Mouse (Mus musculus): ENCODE data around the gene Lrrc75b. TPM values are rescaled to one million over a fixed set of nuclear protein-coding genes. Genes with fewer than 3 reads are reported as not detected.
"Not testable (repeated sequence)": the region's sequence is repeated elsewhere in the genome, so short reads cannot be mapped to it uniquely, and the experiment has no call there.

Gene Lrrc75b
- total and polyA plus RNA-seq, 3 experiments: 0.14 to 0.41 (median 0.17) TPM

DNA sequence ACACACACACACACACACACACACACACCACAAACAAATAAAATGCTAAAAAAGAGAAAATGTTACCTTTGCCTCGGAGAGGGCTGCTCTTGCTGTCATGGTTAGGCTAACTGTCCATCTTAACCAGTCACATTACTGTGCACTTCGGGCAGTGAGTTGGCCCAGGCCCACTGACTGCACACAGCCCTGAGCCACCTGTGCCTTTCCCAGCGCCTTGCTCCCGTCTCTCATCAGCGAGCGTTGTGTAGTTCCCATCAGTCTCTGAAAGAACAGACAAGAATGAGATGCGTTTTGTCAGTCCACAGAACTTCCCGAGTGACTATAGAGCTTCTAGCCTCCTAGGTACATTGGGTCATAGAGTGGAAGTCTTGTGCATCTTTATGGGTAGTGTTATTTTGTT lies 25.9 kb downstream of the Lrrc75b start:
- no peak for DNase-seq

DNA sequence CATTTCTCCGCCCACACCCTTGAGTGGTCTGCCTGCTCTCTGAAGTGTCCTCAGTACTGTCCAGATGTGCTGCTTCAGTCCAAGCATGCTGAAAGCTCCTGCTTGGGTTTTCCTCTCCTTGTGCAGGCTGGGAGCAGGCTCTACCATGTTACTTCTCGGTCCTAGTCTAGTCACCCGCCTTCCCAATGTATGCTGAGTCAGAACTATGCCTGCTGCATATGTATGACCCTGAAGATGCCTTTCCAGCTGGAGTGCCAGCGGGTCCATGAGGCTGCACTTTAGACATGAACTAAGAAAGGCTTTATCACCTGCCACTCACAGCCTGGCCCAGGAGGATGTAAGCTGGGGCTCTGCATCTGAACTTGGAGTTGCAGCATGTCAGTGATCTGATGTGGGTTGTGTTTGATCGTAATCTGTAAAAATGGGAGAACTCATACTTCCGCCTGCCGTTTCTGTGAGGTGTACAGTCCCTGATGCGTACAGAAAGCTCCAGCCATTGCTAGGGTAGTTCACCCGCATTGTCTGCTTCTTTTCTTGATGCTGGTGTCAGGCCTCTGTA lies 28.5 kb downstream of the Lrrc75b start:
- no peak for DNase-seq

DNA sequence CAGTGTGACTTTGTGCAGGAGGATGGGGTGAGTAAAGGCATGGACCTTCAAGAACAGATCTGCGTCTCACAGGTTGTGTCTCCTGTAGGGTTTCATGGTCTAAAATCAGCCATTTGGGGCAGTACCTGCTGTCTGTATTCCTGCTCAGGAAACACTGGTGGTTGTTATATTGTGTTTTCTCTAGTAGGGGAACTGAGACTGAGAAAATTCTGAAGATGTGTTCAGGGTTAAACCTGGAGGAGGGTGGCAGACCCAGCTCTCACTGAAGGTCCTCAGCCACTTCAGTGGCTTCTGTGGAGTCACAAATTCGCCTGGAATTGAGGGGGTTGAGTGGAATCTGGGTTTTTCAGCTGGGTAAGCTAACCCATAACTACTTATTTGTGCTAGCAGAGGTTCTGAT lies 29.8 kb downstream of the Lrrc75b start:
- DNase-seq: no peak

DNA sequence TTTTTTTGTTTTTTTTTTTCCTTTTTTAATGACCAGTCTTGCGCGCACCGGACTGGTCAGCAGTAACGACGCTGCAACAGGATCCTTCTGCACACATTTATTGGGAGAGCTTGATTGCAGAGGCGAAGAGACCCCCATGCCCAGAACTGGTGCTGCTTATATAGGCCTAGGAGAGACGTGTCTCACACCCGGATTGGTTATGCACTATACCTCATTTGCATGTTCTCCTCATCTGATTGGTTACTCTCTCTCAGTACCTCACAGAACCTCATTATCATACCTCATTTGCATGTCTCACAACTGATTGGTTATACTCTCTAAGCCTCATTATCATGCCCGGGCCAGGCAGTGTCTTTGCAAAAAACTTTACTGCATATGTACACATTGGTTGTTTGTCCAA lies 34.7 kb downstream of the Lrrc75b start:
- not testable (repeated sequence) for DNase-seq

DNA sequence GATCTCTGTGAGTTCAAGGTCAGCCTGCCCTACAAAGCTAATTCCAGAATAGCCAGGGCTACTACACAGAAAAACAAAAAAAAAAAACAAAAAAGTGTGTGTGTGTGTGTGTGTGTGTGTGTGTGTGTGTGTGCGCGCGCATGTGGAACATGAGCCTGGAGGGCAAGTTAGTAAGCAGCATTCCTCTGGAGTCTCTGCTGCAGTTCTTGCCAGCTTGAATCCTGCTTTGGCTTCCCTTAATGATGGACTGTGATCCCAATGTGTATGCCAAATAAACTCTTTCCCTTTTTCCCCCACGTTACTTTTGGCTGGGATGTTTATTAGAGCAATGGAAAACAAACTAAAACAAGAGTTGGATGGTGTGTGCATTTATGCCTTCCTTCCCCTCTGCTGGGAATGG lies 38.5 kb downstream of the Lrrc75b start:
- DNase-seq: no peak

DNA sequence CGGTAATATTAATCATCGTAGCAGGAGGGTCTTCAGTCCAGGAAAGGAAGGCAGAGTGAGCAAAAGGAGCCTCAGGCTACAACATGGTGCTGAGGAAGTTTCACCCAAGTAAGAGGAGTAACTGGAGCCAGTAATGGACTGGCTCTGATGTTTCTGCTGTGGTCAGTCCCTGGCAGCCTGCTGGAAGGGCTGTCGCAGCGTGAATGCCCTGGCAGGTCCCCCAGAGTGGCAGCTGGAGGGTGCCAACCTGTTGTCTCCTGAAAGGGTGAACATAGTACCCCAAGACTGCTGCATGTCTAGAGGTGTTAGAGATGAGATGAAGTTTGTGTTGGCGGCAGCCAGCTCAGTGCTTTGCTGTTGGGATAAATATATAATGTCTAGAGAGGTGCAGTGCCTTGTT lies 39.5 kb downstream of the Lrrc75b start:
- no peak for DNase-seq

DNA sequence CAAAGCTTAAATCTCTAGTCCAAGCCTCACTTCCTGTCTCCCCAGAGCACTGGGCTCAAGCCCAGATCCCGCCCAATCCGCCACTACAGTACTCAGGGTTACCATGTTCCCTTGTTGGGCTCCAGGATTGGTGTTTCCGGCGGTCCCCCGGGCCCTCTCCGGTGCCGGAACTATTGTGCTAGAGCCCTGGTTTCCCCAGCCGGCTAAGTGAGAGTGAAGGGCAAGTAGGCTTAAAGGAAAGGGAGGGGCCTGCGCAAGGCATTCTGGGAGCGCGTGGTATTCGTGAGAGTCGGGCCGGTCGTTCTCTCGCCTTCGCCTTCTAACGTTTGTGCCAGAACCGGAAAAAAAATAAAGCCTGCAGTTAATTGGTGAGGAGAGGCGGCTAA lies 42.4 kb downstream of the Lrrc75b start, which contains the start of gene Gucd1:
Gene Gucd1, minus strand, starts transcription at position 215 of the 386 bp plus-strand sequence.
- peak; percentile 97 for DNase-seq

DNA sequence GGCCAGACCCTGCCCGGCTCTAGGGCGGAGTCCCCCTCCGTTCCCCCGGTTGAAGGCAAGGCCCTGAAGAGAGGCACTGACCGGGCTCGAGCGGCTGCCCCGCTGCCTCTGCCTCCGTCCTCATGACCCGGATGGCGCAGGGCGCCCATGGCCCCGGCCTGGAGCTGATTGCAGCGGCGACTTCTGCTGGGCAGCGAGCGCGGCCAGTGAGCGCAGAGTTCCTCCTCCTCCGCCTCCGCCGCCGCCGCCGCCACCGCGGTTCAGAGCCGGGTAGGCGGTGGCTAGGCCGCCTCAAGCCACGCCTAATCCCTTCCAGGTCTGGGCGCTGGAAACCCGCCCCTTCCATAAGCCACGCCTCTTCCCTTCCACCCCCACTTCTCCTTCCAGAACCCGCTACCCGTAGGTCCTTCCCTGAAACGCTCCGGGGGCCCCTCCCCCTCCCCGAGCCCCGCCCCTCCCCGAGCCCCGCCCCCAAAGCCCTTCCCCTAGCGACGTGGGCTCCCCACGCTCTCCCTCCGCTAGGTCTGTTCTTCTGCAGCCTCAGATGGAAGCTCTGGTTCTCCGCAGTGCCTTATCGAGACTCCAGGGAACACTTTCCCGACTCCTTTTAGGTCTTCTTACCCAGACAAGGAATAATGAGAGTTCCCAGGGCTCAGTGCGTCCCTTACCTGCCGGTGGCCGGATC lies 42.9 kb downstream of the Lrrc75b start, which contains the start of gene Snrpd3:
Gene Snrpd3, plus strand, starts transcription at position 479 of the 685 bp plus-strand sequence.
- DNase-seq: peak; percentile 97

DNA sequence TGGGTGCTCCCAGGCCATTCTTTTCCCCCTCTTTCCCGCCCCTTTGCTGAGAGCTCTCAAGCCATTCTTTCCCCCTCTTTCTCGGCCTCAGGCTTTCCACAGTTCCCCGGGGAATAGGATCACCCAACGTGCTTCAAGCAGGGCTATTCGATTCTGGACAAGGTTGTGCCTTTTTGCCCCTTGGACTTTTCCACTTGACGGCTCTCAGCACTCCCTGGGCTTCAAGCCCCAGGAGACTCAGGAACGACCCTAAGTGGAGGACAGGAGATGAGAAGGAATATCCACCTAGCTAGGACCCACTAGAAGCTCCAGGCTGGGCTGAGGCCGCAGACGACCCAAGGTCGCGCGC lies 43.4 kb downstream of the Lrrc75b start:
- DNase-seq: no peak

DNA sequence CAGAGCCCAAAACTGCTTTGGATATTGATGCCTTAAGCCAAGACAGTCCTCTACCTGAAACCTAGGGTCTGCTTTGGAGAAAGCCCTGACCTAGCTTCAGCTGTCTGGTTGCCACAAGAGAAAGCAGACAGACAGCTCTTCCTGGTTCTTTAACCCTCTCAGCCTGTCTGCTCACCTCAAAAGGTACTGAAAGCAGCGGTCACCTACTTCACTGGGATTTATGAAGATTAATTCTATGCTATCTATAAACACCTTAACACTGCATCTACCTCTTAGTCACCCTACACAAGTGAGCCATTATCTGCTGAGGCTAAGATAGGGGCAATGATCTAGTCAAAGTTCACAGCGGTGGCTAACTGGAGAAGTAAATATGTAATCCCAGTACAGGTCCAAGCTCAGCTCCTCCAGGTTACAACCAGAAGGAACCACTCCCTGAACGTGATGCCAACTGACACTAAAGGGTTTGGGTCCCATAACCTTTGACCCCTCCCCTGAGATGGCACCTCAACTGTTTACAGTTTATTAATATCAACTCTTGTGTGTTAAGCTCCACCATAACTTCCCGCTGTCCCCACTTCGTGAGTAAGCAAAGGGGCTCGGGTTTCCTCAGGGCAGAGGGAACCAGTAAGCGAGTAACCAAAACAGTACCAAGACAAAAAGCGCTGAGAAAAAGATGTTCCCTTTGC lies 43.9 kb downstream of the Lrrc75b start:
- DNase-seq: no peak

DNA sequence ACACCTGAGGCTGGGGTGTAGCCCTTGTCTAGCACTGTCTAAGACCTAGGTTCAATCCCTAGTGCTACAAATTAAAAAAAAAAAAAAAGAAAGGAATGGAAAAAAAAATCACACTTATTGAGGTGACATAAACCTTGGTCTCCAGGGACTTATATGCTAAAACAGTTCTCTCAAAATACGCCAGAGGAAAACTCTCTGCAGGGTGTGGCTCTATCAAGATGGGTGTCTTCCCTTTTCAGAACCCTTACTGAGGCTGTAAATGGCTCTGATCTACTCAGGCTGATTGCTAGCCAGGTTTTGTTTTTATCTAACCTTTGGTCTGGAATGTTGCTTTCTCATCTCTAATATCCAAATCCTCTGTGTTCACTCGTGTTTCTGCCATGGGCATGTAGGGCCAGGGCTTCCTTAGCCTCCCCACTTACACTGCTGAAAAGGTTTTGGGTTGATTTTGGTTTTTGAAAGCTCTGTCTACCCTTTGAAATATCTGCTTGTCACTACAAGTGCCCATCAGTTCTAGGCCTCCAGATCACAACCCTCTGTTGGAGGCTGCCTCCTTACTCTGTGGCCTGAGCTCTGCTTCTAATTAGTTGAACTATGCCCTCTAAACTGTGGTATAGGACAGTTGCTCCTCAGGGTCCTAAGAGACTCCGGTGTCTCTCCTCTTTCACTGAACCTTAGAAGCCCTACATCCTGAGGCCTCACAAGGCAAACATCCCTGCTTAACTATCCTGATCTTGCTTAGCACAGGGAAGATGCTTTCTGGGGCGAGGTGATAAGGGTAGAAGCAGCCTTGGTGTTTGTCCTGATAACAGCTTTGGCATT lies 44.7 kb downstream of the Lrrc75b start:
- no peak for DNase-seq

DNA sequence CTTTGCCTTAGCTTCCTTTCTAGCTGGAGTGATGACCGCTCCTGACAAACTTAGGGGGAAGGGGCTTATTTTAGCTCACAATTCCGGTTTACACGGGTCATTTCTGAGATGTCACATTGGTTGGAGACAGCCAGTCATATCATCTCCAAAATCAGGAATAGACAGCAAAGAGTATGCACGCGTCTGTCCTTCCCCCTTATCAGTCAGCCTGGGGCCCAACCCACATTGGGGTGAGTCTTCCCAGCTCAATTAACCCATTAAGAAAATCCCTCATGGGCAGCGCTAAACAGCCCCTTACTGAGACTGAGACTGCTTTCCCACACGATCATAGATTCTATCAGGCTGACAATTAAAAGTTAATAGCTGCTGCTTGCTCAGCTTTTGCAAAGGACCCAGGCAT lies 45.8 kb downstream of the Lrrc75b start:
- no peak for DNase-seq

DNA sequence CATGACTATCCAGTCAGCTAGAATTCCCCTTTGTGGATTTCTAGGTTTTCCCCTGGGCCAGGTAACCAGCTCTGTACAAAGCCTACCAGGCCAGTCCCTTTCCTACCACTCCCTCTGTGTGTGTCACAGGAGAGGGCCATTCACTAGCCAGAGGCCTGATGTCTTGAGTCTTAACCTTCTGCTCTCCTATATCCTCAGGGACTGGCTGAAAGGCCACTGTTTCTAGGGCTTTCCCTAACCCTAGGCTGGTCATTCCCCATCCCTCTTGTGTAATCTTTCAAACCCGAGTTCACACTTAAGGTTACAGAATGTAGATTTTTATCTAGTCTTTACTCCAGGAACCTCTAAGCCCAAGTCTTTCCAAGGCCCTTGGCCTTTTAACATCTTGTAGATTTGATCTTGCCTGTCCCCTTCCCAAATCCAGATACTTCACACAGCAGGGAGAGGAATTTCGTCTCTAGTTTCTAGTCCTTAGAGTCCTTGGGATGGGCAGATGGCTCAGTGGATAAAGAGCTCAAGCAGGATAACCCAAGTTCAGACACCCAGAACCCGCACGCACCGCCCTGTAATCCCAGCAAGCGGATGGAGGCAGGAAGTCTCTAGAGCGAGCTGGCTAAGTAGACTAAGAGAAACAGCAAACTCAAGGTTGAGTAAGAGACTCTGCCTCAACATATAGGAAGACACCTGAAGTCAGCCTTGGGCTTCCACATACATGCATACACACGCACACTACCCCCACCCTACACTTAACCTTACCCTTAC lies 46.6 kb downstream of the Lrrc75b start:
- no peak for DNase-seq

DNA sequence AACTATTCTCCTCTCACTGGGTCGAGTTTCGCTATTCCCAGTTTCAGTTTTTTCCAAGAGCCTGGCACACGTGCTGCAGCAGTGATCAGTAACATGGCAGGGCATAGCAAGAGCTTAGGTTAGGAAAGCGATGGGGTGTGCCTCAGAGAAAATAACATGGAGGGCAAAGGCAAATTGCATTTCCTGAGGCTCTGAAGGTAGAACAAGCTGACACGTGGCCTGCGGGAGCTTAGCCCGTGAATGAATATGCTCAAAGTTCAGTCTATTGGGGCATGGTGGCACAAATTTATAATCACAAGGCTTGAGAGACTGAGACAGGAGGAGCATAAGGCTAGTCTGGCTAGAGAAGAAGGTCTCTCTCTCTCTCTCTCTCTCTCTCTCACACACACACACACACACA lies 47.3 kb downstream of the Lrrc75b start:
- no peak for DNase-seq

DNA sequence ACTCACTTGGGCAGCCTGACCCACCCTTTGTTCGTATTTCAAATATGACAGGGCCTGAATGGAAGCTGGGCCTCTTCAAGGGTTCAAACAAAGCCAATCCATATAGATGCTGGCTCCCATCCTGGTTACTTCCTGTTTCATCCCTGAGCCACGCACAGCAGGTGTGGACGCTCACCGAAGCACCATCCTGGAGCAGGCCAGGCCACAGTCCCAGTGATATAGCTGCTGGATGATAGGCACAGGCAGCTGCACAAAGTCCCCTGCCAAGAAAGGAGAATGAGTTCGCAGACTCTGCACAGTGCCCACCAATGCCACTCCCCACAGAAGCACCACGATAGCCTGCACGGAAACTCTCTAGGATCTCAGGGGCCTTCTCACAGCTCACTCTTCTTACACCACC lies 48.2 kb downstream of the Lrrc75b start:
- no peak for DNase-seq

DNA sequence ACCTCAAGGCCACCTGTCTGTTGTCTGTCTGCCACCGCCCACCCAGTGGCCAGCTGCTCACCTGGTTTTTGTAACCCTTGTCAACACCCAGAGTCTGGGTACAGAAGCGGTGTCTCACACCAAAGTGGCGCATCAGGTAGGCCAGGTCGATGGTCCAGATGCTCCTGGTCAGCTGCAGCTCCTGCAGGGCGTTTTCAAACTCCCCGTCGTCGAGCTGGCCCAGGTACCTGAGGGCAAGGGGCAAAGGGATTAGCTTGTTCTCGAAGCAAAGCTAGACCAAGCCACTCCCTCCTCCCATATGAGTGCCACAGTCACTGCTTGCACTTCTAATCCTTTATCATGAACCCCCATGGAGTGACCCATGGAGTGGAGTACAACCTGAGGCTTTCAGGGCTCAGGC lies 49.1 kb downstream of the Lrrc75b start:
- no peak for DNase-seq

DNA sequence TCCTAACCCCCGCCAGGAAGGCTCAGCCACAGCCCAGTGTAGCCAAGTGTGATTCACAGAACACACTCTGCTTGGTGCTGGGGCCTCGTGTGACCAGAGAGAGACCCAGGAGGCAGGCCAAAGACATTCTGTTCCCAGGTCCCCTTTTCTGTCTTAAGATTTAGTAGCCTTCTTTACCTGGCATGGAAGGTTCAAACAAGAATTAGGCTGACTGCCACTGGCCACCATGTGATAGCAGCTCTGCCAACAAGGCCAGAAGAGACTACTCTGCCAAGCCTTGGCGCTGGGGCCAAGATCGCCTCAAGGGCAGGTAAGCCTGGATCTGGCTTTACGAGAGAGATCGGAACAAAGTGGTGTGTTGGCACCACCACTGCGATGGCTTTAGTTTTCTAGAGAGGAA lies 49.7 kb downstream of the Lrrc75b start:
- DNase-seq: peak; percentile 81

DNA sequence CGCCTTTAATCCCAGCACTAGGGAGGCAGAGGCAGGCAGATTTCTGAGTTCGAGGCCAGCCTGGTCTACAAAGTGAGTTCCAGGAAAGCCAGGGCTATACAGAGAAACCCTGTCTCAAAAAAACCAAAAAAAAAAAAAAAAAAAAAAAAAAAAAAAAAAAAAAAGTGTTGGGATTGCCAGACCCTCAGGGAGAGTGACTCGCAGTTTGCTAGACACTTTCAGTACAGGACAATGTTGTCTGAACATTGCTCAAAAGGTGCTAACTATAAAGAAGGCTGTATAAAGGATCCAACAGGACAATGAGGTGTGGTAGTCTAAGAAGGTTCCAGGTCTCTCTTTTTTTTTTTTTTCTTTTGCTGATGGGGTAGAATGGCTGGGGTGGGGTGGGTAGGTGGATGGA lies 54.2 kb downstream of the Lrrc75b start:
- DNase-seq: not testable (repeated sequence)

DNA sequence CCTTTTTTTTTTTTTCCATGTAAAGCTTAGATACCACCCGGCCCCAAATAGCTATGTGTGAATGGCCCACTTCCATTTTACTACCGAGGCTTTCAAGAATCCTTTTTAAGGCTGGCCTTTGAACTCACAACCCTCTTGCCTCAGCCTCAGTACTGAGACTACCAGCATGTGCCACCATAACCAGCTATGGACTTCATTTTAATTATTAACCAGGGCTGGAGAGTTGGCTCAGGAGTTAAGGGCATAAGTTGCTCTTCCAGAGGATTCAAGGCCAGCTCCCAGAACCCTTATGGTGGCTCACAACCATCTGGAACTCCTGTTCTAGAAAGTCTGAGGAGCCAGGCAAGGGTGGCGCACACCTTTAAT lies 55.0 kb downstream of the Lrrc75b start:
- DNase-seq: no peak

DNA sequence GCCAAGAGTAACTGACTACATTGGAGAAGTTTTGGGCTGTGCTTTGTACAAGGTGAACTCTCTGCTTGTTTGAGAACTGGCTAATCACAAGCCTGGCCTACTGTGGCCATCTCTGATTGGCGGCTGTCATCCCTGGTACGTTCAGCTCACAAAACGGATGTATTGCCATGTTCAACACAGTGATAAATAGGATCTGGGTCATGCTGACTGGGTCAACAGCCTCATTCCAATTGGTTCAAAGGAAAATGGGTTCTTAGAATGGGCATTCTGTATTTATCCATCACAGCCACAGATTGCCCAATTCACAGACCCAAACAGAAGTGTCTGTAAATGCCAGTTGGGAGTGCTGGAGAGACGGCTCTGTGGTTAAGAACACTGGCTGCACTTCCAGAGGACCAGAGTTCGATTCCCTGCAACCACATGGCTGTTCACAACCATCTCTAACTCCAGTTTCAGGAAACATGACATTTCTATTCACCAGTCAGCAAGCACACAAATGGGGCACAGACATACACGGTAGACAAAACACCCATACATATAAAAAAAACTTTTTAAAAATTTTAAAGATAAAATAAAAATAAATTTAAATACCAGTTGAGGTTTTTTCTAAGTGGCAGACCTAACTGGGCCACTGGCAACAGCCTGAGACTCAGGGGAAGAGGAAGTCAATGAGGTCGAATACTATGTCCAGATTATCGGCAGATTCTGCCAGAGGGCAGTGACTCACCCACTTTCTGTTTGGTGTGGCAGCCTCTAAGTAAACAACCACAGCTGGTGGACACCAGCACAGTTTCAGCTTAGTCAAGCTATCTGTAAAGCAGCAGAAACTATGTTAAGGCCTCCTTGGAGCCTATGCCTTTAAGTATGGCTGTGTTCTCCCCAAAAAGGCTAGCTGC lies 55.6 kb downstream of the Lrrc75b start:
- DNase-seq: peak; percentile 66

DNA sequence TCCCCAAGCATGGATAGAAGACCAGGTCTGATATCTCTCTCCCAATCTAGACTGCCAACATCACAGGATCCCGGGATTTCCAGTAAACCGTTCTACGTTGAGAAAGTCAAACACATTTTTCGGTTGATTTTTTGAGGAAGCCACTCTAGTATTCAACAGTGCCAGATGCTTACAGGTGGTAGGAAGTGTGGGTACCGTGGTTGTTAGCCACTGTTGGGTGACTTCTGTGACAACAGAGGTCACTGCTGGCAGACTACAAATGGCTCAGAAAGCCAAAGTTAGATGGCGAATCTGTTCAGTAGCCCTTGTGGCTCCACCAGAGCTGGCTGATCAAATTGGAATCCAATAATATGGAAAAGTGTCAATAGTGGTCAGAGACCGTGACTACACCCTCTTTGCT lies 56.4 kb downstream of the Lrrc75b start:
- DNase-seq: no peak
